Mouse (Mus musculus) G1E (cell line): ENCODE results near the gene Odf2. TPM values are rescaled to one million over a fixed set of nuclear protein-coding genes. Genes with fewer than 3 reads are reported as not detected.
A peak's percentile ranks its signal among the peaks of the same experiment; 100 is the strongest.
"Not testable (repeated sequence)": the region's sequence is repeated elsewhere in the genome, so short reads cannot be mapped to it uniquely, and the experiment has no call there.

ENCODE experiments used
- ATAC-seq: 2 replicates; pipeline ENCODE4 v1.8.0; 2016; ENCODE audit warnings: mild to moderate bottlenecking; ENCODE audit not compliant: insufficient number of reproducible peaks, poor library complexity, low FRiP score, severe bottlenecking; ENCODE audit errors: extremely low read depth
- DNase-seq: peaks from one replicate; pipeline ENCODE4 v3.0.0; 2012; ENCODE audit warnings: low spot score
- H3K27me3 ChIP-seq: 2 replicates; pipeline ENCODE4 v1.6.1; 2012; ENCODE audit warnings: mild to moderate bottlenecking, low read length, inconsistent platforms; ENCODE audit not compliant: insufficient read depth
- H3K36me3 ChIP-seq: replicated peaks from 2 replicates; pipeline ENCODE3; 2012; ENCODE audit warnings: mild to moderate bottlenecking, inconsistent platforms
- H3K4me1 ChIP-seq: 2 replicates; pipeline ENCODE4 v1.6.1; 2012; ENCODE audit warnings: low read depth, low read length, inconsistent platforms, mixed read lengths; ENCODE audit not compliant: insufficient read depth
- H3K4me3 ChIP-seq: 2 replicates; pipeline ENCODE4 v1.5.1; 2012; ENCODE audit warnings: low read depth, mild to moderate bottlenecking, inconsistent platforms, low read length, moderate library complexity, mixed read lengths
- H3K9me3 ChIP-seq: replicated peaks from 2 replicates; pipeline ENCODE4 v1.6.1; 2012; ENCODE audit warnings: inconsistent platforms
- CTCF ChIP-seq: IDR thresholded peaks from 2 replicates; pipeline ENCODE4 v1.5.1; 2012; ENCODE audit warnings: low read depth, low read length, inconsistent platforms, mixed read lengths
- GATA1 ChIP-seq: IDR thresholded peaks from 2 replicates; pipeline ENCODE4 v1.6.1; 2012; ENCODE audit warnings: borderline replicate concordance, low read length, inconsistent platforms, mixed read lengths
- GATA2 ChIP-seq: IDR thresholded peaks from 2 replicates; pipeline ENCODE4 v1.6.1; 2012; ENCODE audit warnings: low read depth, low read length, inconsistent platforms, borderline replicate concordance
- POLR2AphosphoS5 ChIP-seq: IDR thresholded peaks from 2 replicates; pipeline ENCODE4 v1.6.1; 2012; ENCODE audit warnings: low read depth, low read length, inconsistent platforms; ENCODE audit not compliant: insufficient replicate concordance
- TAL1 ChIP-seq: conservative IDR thresholded peaks from 2 replicates; pipeline ENCODE4 v1.6.1; 2012; ENCODE audit warnings: low read depth, low read length, inconsistent platforms, mixed read lengths
- polyA plus RNA-seq: library from polyadenylated mRNA; stranded (reverse); fragments of >175 nt; gene quantifications from 2 replicates; pipeline ENCODE4 v1.2.3, GENCODE M21; 2012
- total RNA-seq, 2 experiments: library from RNA; stranded (forward) in 1 of 2; stranded (reverse) in 1 of 2; fragments of 200-1000 nt in 1 of 2; fragments of >200 nt in 1 of 2; fragmentation: Nextera tagmentation in 1 of 2; gene quantifications; 2 replicates each; pipeline ENCODE4 v1.2.3; 2014 to 2017

Gene Odf2
- total and polyA plus RNA-seq, 3 experiments: 24.1 to 158 (median 70.9) TPM

GRCm38 (mm10) chr2:29898081-29898480, 9.1 kb downstream of the Odf2 start:
- H3K4me1 ChIP-seq: no peaks in the 10 kb centered on the region
- H3K4me3 ChIP-seq: no peak overlapping the region
- DNase-seq: no peak
- H3K36me3 ChIP-seq: peaks cover 98% of the 10 kb centered on the region
- H3K9me3 ChIP-seq: no peaks in the 10 kb centered on the region
- TF ChIP-seq TAL1: no peak
- no peak for TF ChIP-seq GATA1
- no peak for TF ChIP-seq POLR2AphosphoS5
- TF ChIP-seq GATA2: no peak
- TF ChIP-seq CTCF: no peak
- no peak for ATAC-seq
- H3K27me3 ChIP-seq: no peaks in the 10 kb centered on the region

- Histone ChIP-seq H3K9me3 (no peaks in the 10 kb centered on the region), H3K36me3 (peaks cover 98% of the 10 kb centered on the region), H3K4me1 (no peaks in the 10 kb centered on the region), H3K4me3 (no peak overlapping the region), H3K27me3 (no peaks in the 10 kb centered on the region)
- TF ChIP-seq TAL1 (no peak), GATA1 (no peak), GATA2 (no peak), CTCF (no peak), POLR2AphosphoS5 (no peak)
- ATAC-seq (no peak), DNase-seq (no peak)
Measured at GRCm38 (mm10) chr2:29902194-29902593, 13.2 kb downstream of the Odf2 start.

- ATAC-seq, DNase-seq, H3K27me3 ChIP-seq, H3K4me1 ChIP-seq, H3K9me3 ChIP-seq, H3K4me3 ChIP-seq: not testable (repeated sequence)
- peaks cover 89% of the 10 kb centered on the region for H3K36me3 ChIP-seq
Measured at GRCm38 (mm10) chr2:29908171-29908570, 19.1 kb downstream of the Odf2 start.

GRCm38 (mm10) chr2:29910042-29910441, 21.0 kb downstream of the Odf2 start:
- no peaks in the 10 kb centered on the region for H3K4me1 ChIP-seq
- no peaks in the 10 kb centered on the region for H3K9me3 ChIP-seq
- DNase-seq: no peak
- ATAC-seq: no peak
- no peaks in the 10 kb centered on the region for H3K27me3 ChIP-seq
- TF ChIP-seq POLR2AphosphoS5 (no peak), CTCF (0 out of 2 replicates have a peak, but pooled peaks have one; percentile 23)
- peaks cover 87% of the 10 kb centered on the region for H3K36me3 ChIP-seq
- no peak overlapping the region for H3K4me3 ChIP-seq

GRCm38 (mm10) chr2:29917621-29918020, 28.6 kb downstream of the Odf2 start:
- no peak for DNase-seq

GRCm38 (mm10) chr2:29922011-29922410, 33.0 kb downstream of the Odf2 start:
- no peaks in the 10 kb centered on the region for H3K27me3 ChIP-seq
- H3K9me3 ChIP-seq: no peaks in the 10 kb centered on the region
- no peak for DNase-seq
- H3K4me1 ChIP-seq: 0 out of 2 replicates have a peak, but pooled peaks cover 3% of the 10 kb centered on the region
- peaks cover 92% of the 10 kb centered on the region for H3K36me3 ChIP-seq
- no peak overlapping the region for H3K4me3 ChIP-seq
- no peak for ATAC-seq
- TF ChIP-seq TAL1 (no peak), GATA1 (no peak), POLR2AphosphoS5 (no peak), GATA2 (no peak), CTCF (no peak)

More at GRCm38 (mm10) chr2:29917621-29918020, 28.6 kb downstream of the Odf2 start:
- 0 out of 2 replicates have a peak, but pooled peaks cover 3% of the 10 kb centered on the region for H3K4me1 ChIP-seq
- TF ChIP-seq POLR2AphosphoS5 (no peak), GATA2 (no peak), CTCF (no peak), TAL1 (no peak), GATA1 (no peak)
- no peaks in the 10 kb centered on the region for H3K9me3 ChIP-seq
- H3K27me3 ChIP-seq: no peaks in the 10 kb centered on the region
- peaks cover 88% of the 10 kb centered on the region for H3K36me3 ChIP-seq
- H3K4me3 ChIP-seq: no peak overlapping the region
- no peak for ATAC-seq

GRCm38 (mm10) chr2:29926542-29926941, 37.5 kb downstream of the Odf2 start:
- H3K36me3 ChIP-seq: peaks cover 92% of the 10 kb centered on the region
- DNase-seq (no peak), ATAC-seq (no peak)
- H3K4me3 ChIP-seq: no peak overlapping the region
- no peaks in the 10 kb centered on the region for H3K27me3 ChIP-seq
- H3K9me3 ChIP-seq: no peaks in the 10 kb centered on the region
- no peak for TF ChIP-seq TAL1
- no peak for TF ChIP-seq GATA2
- no peak for TF ChIP-seq CTCF
- no peak for TF ChIP-seq POLR2AphosphoS5
- TF ChIP-seq GATA1: no peak
- no peaks in the 10 kb centered on the region for H3K4me1 ChIP-seq
